Mouse (Mus musculus): ENCODE data around the gene Pald1. TPM values are rescaled to one million over a fixed set of nuclear protein-coding genes. Genes with fewer than 3 reads are reported as not detected.

The Pald1 gene
- polyA plus RNA-seq, 1 experiment from 2014 or later, result 20.2 TPM

- no peak overlapping the region for H3K27ac ChIP-seq
- no peak for DNase-seq (ENCODE audit: low spot score)
- no peaks in the 10 kb centered on the region for H3K27me3 ChIP-seq (ENCODE audit: insufficient read depth, low read length)
- H3K9ac ChIP-seq (ENCODE audit: low read depth, low read length), result no peak overlapping the region
- H3K9me3 ChIP-seq (replicated peaks; ENCODE audit: low read length), result no peaks in the 10 kb centered on the region
- H3K4me1 ChIP-seq (replicated peaks; ENCODE audit: insufficient read depth, low read length), result peaks cover 10% of the 10 kb centered on the region; the same call in 1 of the 2 replicates
- no peak overlapping the region for H3K4me2 ChIP-seq (ENCODE audit: low read length)
- H3K4me3 ChIP-seq (replicated peaks; ENCODE audit: low read depth, low read length), result no peak overlapping the region
- no peak for ATAC-seq (replicated peaks; ENCODE audit: low FRiP score, low read depth)
- WGBS, result 75% methylated on average over 2 of the region's 2 CpGs
- TF ChIP-seq CTCF (IDR thresholded peaks at IDR 0.05; ENCODE audit: low read depth), result no peak
- H3K36me3 ChIP-seq (ENCODE audit: insufficient read depth, low read length), result no peaks in the 10 kb centered on the region
Measured at GRCm38 (mm10) chr10:61290016-61290415, 93.3 kb downstream of the Pald1 start.

- no peak overlapping the region for H3K4me3 ChIP-seq (replicated peaks; ENCODE audit: low read depth, low read length)
- peak; percentile 85 for DNase-seq (ENCODE audit: low spot score)
- no peak overlapping the region for H3K9ac ChIP-seq (ENCODE audit: low read depth, low read length)
- no peak for TF ChIP-seq CTCF (IDR thresholded peaks at IDR 0.05; ENCODE audit: low read depth)
- H3K27ac ChIP-seq, result peak overlapping the region; percentile 48; the same call in 1 of the 2 replicates
- WGBS, result 40% methylated on average over 7 of the region's 7 CpGs
- peaks cover 11% of the 10 kb centered on the region; the same call in 1 of the 2 replicates for H3K4me1 ChIP-seq (replicated peaks; ENCODE audit: insufficient read depth, low read length)
- peak; percentile 63; the same call in 1 of the 2 replicates for ATAC-seq (replicated peaks; ENCODE audit: low FRiP score, low read depth)
- H3K36me3 ChIP-seq (ENCODE audit: insufficient read depth, low read length), result no peaks in the 10 kb centered on the region
- H3K4me2 ChIP-seq (ENCODE audit: low read length), result no peak overlapping the region
- H3K27me3 ChIP-seq (ENCODE audit: insufficient read depth, low read length), result no peaks in the 10 kb centered on the region
- H3K9me3 ChIP-seq (replicated peaks; ENCODE audit: low read length), result no peaks in the 10 kb centered on the region
Measured at GRCm38 (mm10) chr10:61286246-61286645, 97.1 kb downstream of the Pald1 start.

- Histone ChIP-seq H3K4me3 (replicated peaks; ENCODE audit: low read depth, low read length) (no peak overlapping the region), H3K9ac (ENCODE audit: low read depth, low read length) (no peak overlapping the region), H3K27ac (peak overlapping the region; percentile 51), H3K4me1 (replicated peaks; ENCODE audit: insufficient read depth, low read length) (peaks cover 11% of the 10 kb centered on the region; the same call in 1 of the 2 replicates), H3K36me3 (ENCODE audit: insufficient read depth, low read length) (no peaks in the 10 kb centered on the region), H3K4me2 (ENCODE audit: low read length) (no peak overlapping the region), H3K27me3 (ENCODE audit: insufficient read depth, low read length) (no peaks in the 10 kb centered on the region), H3K9me3 (replicated peaks; ENCODE audit: low read length) (no peaks in the 10 kb centered on the region)
- no peak for ATAC-seq (replicated peaks; ENCODE audit: low FRiP score, low read depth)
- TF ChIP-seq CTCF (IDR thresholded peaks at IDR 0.05; ENCODE audit: low read depth), result no peak
- peak; percentile 73 for DNase-seq (ENCODE audit: low spot score)
- WGBS, result 39% methylated on average over 11 of the region's 11 CpGs
Measured at GRCm38 (mm10) chr10:61285271-61285670, 98.1 kb downstream of the Pald1 start.

GRCm38 (mm10) chr10:61284309-61284708 is 99.0 kb downstream of the Pald1 start:
- DNase-seq (ENCODE audit: low spot score) (no peak), ATAC-seq (replicated peaks; ENCODE audit: low FRiP score, low read depth) (no peak)
- no peaks in the 10 kb centered on the region for H3K36me3 ChIP-seq (ENCODE audit: insufficient read depth, low read length)
- H3K4me3 ChIP-seq (replicated peaks; ENCODE audit: low read depth, low read length), result no peak overlapping the region
- WGBS, result 85% methylated on average over 4 of the region's 4 CpGs
- H3K9me3 ChIP-seq (replicated peaks; ENCODE audit: low read length), result no peaks in the 10 kb centered on the region
- peaks cover 11% of the 10 kb centered on the region; the same call in 1 of the 2 replicates for H3K4me1 ChIP-seq (replicated peaks; ENCODE audit: insufficient read depth, low read length)
- H3K4me2 ChIP-seq (ENCODE audit: low read length), result no peak overlapping the region
- no peak for TF ChIP-seq CTCF (IDR thresholded peaks at IDR 0.05; ENCODE audit: low read depth)
- no peaks in the 10 kb centered on the region for H3K27me3 ChIP-seq (ENCODE audit: insufficient read depth, low read length)
- no peak overlapping the region for H3K27ac ChIP-seq
- no peak overlapping the region for H3K9ac ChIP-seq (ENCODE audit: low read depth, low read length)

GRCm38 (mm10) chr10:61281115-61281514 is 102.2 kb downstream of the Pald1 start:
- Histone ChIP-seq H3K9ac (ENCODE audit: low read depth, low read length) (no peak overlapping the region), H3K27ac (no peak overlapping the region), H3K4me2 (ENCODE audit: low read length) (no peak overlapping the region), H3K27me3 (ENCODE audit: insufficient read depth, low read length) (no peaks in the 10 kb centered on the region), H3K4me1 (replicated peaks; ENCODE audit: insufficient read depth, low read length) (peaks cover 11% of the 10 kb centered on the region; the same call in 1 of the 2 replicates), H3K36me3 (ENCODE audit: insufficient read depth, low read length) (no peaks in the 10 kb centered on the region), H3K4me3 (replicated peaks; ENCODE audit: low read depth, low read length) (no peak overlapping the region), H3K9me3 (replicated peaks; ENCODE audit: low read length) (no peaks in the 10 kb centered on the region)
- DNase-seq (ENCODE audit: low spot score) (no peak), ATAC-seq (replicated peaks; ENCODE audit: low FRiP score, low read depth) (no peak)
- 70% methylated on average over 5 of the region's 5 CpGs for WGBS
- no peak for TF ChIP-seq CTCF (IDR thresholded peaks at IDR 0.05; ENCODE audit: low read depth)

GRCm38 (mm10) chr10:61277918-61278674 is 105.2 kb downstream of the Pald1 start:
- no peaks in the 10 kb centered on the region; the same call in 1 of the 2 replicates for H3K4me1 ChIP-seq (replicated peaks; ENCODE audit: insufficient read depth, low read length)
- no peak overlapping the region for H3K4me3 ChIP-seq (replicated peaks; ENCODE audit: low read depth, low read length)
- DNase-seq (ENCODE audit: low spot score) (peak; percentile 84), ATAC-seq (replicated peaks; ENCODE audit: low FRiP score, low read depth) (no peak)
- no peak overlapping the region for H3K4me2 ChIP-seq (ENCODE audit: low read length)
- WGBS, result 44% methylated on average over 14 of the region's 14 CpGs
- no peak for TF ChIP-seq CTCF (IDR thresholded peaks at IDR 0.05; ENCODE audit: low read depth)
- no peaks in the 10 kb centered on the region for H3K9me3 ChIP-seq (replicated peaks; ENCODE audit: low read length)
- peak overlapping the region; percentile 25; the same call in 1 of the 2 replicates for H3K27ac ChIP-seq
- no peak overlapping the region for H3K9ac ChIP-seq (ENCODE audit: low read depth, low read length)
- H3K27me3 ChIP-seq (ENCODE audit: insufficient read depth, low read length), result no peaks in the 10 kb centered on the region
- no peaks in the 10 kb centered on the region for H3K36me3 ChIP-seq (ENCODE audit: insufficient read depth, low read length)
